Mouse (Mus musculus) R1 (cell line): ENCODE data around the gene Slc7a5.

ENCODE experiments used
- DNase-seq: peaks from one replicate; pipeline ENCODE4 v3.0.0-alpha.2; 2018; ENCODE audit warnings: low read depth, low spot score

The Slc7a5 gene

GRCm38 (mm10) chr8:121884181-121884580 lies 23.3 kb downstream of the Slc7a5 start:
- no peak for DNase-seq

- DNase-seq: peak; percentile 85
These were observed 25.6 kb downstream of the Slc7a5 start for GRCm38 (mm10) chr8:121881921-121882320.

GRCm38 (mm10) chr8:121880818-121881217 lies 26.7 kb downstream of the Slc7a5 start:
- peak; percentile 62 for DNase-seq

GRCm38 (mm10) chr8:121879712-121880111 lies 27.8 kb downstream of the Slc7a5 start:
- DNase-seq: no peak

- DNase-seq: no peak
These were observed 29.5 kb downstream of the Slc7a5 start for GRCm38 (mm10) chr8:121877828-121878480.

- no peak for DNase-seq
These were observed 30.3 kb downstream of the Slc7a5 start for GRCm38 (mm10) chr8:121877212-121877611.

- no peak for DNase-seq
These were observed 32.0 kb downstream of the Slc7a5 start for GRCm38 (mm10) chr8:121875517-121875916.

GRCm38 (mm10) chr8:121875045-121875444 lies 32.4 kb downstream of the Slc7a5 start:
- DNase-seq: no peak

- DNase-seq: peak; percentile 53
These were observed 33.5 kb downstream of the Slc7a5 start for GRCm38 (mm10) chr8:121874031-121874430.

- DNase-seq: no peak
These were observed 35.6 kb downstream of the Slc7a5 start for GRCm38 (mm10) chr8:121871833-121872440.

GRCm38 (mm10) chr8:121870190-121870589 lies 37.3 kb downstream of the Slc7a5 start:
- DNase-seq: no peak

- DNase-seq: no peak
These were observed 38.6 kb downstream of the Slc7a5 start for GRCm38 (mm10) chr8:121868896-121869295.

- no peak for DNase-seq
These were observed 39.3 kb downstream of the Slc7a5 start for GRCm38 (mm10) chr8:121868196-121868595.

- DNase-seq: no peak
These were observed 42.1 kb downstream of the Slc7a5 start for GRCm38 (mm10) chr8:121865356-121865755.

GRCm38 (mm10) chr8:121861806-121862548 lies 45.5 kb downstream of the Slc7a5 start:
- no peak for DNase-seq

- DNase-seq: no peak
These were observed 46.2 kb downstream of the Slc7a5 start for GRCm38 (mm10) chr8:121861276-121861675.

GRCm38 (mm10) chr8:121857747-121858146 lies 49.7 kb downstream of the Slc7a5 start:
- DNase-seq: no peak

- no peak for DNase-seq
These were observed 50.2 kb downstream of the Slc7a5 start for GRCm38 (mm10) chr8:121857331-121857730.

- DNase-seq: no peak
These were observed 51.3 kb downstream of the Slc7a5 start for GRCm38 (mm10) chr8:121856071-121856746.

- no peak for DNase-seq
These were observed 53.9 kb downstream of the Slc7a5 start for GRCm38 (mm10) chr8:121853586-121853985.

GRCm38 (mm10) chr8:121852464-121852863 lies 55.0 kb downstream of the Slc7a5 start:
- DNase-seq: no peak

GRCm38 (mm10) chr8:121851716-121852115 lies 55.8 kb downstream of the Slc7a5 start:
- DNase-seq: no peak
